Mouse (Mus musculus) ES-Bruce4 (cell line): ENCODE results near the gene Rps9.

Experiments
- CTCF ChIP-seq: IDR thresholded peaks from one replicate; pipeline ENCODE4 v1.8.1; 2011; ENCODE audit warnings: low read depth, low read length
- POLR2A ChIP-seq: IDR thresholded peaks from one replicate; pipeline ENCODE4 v1.8.1; 2011; ENCODE audit warnings: low read length; ENCODE audit not compliant: insufficient read depth

DNA sequence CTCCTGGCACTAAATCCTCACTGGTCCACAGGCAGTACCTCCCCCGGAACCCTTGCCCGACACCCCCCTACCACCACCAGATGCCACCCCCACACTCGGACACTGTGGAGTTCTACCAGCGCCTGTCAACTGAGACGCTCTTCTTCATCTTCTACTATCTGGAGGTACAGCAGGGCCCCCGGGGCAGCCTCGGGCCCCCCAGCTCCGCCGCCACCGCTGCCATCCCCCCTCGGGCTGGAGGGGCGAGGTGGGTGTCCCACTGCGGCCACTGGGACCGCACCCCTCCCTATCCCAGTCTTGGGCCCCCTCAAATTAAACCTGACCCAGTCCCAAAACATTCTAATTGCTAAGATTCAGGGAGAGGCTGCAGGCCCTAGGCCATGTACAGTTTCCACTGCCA lies 45.2 kb upstream of the Rps9 start:
- TF ChIP-seq CTCF (no peak), POLR2A (no peak)
